Mouse (Mus musculus) liver, embryonic 14.5 days (tissue): ENCODE results near the gene Nacad. TPM values are rescaled to one million over a fixed set of nuclear protein-coding genes. Genes with fewer than 3 reads are reported as not detected.
A peak's percentile ranks its signal among the peaks of the same experiment; 100 is the strongest.

Source experiments
- ATAC-seq: fragments of 200-750 bp; cut with Nextera tagmentation; 2 replicates; pipeline ENCODE4 v1.8.0; 2017; ENCODE audit warnings: moderate number of reproducible peaks, mild to moderate bottlenecking, moderate library complexity; ENCODE audit not compliant: insufficient read depth
- DNase-seq, 3 experiments: peaks; one replicate each; pipeline ENCODE4 v3.0.0-alpha.2; 2012 to 2013; ENCODE audit warnings: low read depth in 3 of 3, low spot score in 3 of 3
- H3K27ac ChIP-seq: fragments of 300-500 bp; sonication (generic); 2 replicates; pipeline ENCODE4 v1.5.1; 2014; ENCODE audit warnings: moderate library complexity, mild to moderate bottlenecking, control low read depth, inconsistent platforms
- H3K27me3 ChIP-seq: fragments of 300-500 bp; sonication (generic); 2 replicates; pipeline ENCODE4 v1.6.1; 2014; ENCODE audit warnings: mild to moderate bottlenecking, low read length, moderate library complexity; ENCODE audit not compliant: control insufficient read depth, insufficient read depth
- H3K36me3 ChIP-seq: fragments of 300-500 bp; sonication (generic); replicated peaks from 2 replicates; pipeline ENCODE4 v1.6.1; 2014; ENCODE audit warnings: low read depth; ENCODE audit not compliant: control insufficient read depth, insufficient read depth
- H3K4me1 ChIP-seq, 2 experiments: fragments of 200-500 bp in 1 of 2; fragments of 300-500 bp in 1 of 2; sonication (generic) in 1 of 2; replicated peaks; 2 replicates each; pipeline ENCODE4 v1.6.1; 2012 to 2014; ENCODE audit warnings: antibody characterized with exemption in 1 of 2, inconsistent platforms in 1 of 2, low read length in 1 of 2; ENCODE audit not compliant: control insufficient read depth in 2 of 2, insufficient read depth in 2 of 2
- H3K4me2 ChIP-seq: fragments of 300-500 bp; sonication (generic); 2 replicates; pipeline ENCODE4 v1.6.1; 2014; ENCODE audit warnings: low read depth, mild to moderate bottlenecking, control low read depth, moderate library complexity
- H3K4me3 ChIP-seq, 2 experiments: fragments of 200-500 bp in 1 of 2; fragments of 300-500 bp in 1 of 2; sonication (generic) in 1 of 2; 2 replicates each; pipeline ENCODE4 v1.5.1; 2012 to 2014; ENCODE audit warnings: low read depth in 2 of 2, low read length in 2 of 2, mild to moderate bottlenecking in 2 of 2, control low read depth in 1 of 2, inconsistent platforms in 1 of 2, moderate library complexity in 1 of 2; ENCODE audit not compliant: insufficient read depth in 1 of 2
- H3K9ac ChIP-seq: fragments of 300-500 bp; sonication (generic); replicated peaks from 2 replicates; pipeline ENCODE4 v1.6.1; 2014; ENCODE audit warnings: mild to moderate bottlenecking, control low read depth, moderate library complexity
- H3K9me3 ChIP-seq: fragments of 300-500 bp; sonication (generic); 2 replicates; pipeline ENCODE4 v1.6.1; 2016; ENCODE audit warnings: low read length, mixed read lengths; ENCODE audit not compliant: control insufficient read depth
- CTCF ChIP-seq: IDR thresholded peaks from 2 replicates; pipeline ENCODE4 v1.5.1; 2016; ENCODE audit warnings: antibody characterized with exemption, low read depth, control low read depth
- EP300 ChIP-seq: IDR thresholded peaks from 2 replicates; pipeline ENCODE4 v1.6.1; 2016; ENCODE audit warnings: antibody characterized with exemption, low read depth
- WGBS: fragments of 180-500 bp; shearing (Covaris S2); extraction: QIAGEN DNeasy Blood & Tissue Kit; methylation state at CpG from one replicate; pipeline ENCODE4 v1.1.7; 2014; ENCODE audit not compliant: insufficient replicate concordance; 5-methylcytosine and 5-hydroxymethylcytosine counted together
- polyA plus RNA-seq, 2 experiments: library from polyadenylated mRNA; depleted of rRNA in 1 of 2; stranded (reverse) in 1 of 2; unstranded in 1 of 2; fragments of >200 nt; fragmentation: Nextera tagmentation in 1 of 2; extraction: Ambion mirVana in 1 of 2; gene quantifications; 2 replicates each; pipeline versions ENCODE4 v1.2.1 to v1.2.3; 2012 to 2014

Gene Nacad
- polyA plus RNA-seq, 2 experiments = 4.0 to 6.2 TPM

DNA sequence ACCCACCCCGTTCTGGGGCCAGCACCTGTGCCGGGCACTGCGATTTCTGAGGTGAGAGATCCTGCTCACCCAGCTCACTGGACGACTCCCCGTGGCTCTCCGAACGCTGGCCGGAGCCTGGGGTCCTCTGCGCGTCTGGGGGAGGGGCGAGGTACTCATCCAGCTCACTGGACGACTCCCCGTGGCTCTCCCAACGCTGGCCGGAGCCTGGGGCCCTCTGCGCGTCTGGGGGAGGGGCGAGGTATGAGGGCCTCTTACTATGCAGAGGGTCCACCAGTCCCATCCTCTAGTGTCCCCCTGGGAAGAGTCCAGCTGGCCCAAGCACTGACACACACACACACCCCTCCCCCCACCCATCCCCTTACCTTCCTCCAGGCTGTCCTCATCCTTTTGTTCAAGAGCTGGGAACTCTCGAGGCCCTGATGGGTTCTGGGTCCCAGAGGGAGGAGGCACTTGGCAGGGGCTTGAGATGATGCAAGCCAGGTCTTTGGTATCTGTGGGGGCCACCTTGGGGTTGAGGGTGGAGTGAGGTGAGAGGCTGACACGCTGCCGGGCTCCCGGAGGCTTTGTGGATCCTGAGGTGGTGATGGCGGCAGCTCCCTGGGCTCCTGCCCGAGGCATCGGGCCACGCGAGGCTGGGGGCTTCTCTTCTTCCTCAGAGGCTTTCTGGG lies 6.7 kb downstream of the Nacad start:
- DNase-seq (peak in 1 of 3 experiments; percentile 28), ATAC-seq (peak; percentile 44)
- TF ChIP-seq EP300 = peak; percentile 58
- TF ChIP-seq CTCF = no peak
- Histone ChIP-seq H3K27me3 (peaks cover 10% of the 10 kb centered on the region; the same call in 1 of the 2 replicates), H3K9me3 (no peaks in the 10 kb centered on the region), H3K36me3 (peaks cover 6% of the 10 kb centered on the region), H3K9ac (peak overlapping the region; percentile 27; the same call in 1 of the 2 replicates), H3K4me1 (peaks cover 21 to 31% of the 10 kb centered on the region in 2 experiments), H3K4me2 (peak overlapping the region; percentile 53), H3K4me3 (peak overlapping the region in 1 of 2 experiments; percentile 36; a peak in 2 of 4 replicates), H3K27ac (no peak overlapping the region)
- WGBS = 45% methylated on average over 27 of the region's 27 CpGs

DNA sequence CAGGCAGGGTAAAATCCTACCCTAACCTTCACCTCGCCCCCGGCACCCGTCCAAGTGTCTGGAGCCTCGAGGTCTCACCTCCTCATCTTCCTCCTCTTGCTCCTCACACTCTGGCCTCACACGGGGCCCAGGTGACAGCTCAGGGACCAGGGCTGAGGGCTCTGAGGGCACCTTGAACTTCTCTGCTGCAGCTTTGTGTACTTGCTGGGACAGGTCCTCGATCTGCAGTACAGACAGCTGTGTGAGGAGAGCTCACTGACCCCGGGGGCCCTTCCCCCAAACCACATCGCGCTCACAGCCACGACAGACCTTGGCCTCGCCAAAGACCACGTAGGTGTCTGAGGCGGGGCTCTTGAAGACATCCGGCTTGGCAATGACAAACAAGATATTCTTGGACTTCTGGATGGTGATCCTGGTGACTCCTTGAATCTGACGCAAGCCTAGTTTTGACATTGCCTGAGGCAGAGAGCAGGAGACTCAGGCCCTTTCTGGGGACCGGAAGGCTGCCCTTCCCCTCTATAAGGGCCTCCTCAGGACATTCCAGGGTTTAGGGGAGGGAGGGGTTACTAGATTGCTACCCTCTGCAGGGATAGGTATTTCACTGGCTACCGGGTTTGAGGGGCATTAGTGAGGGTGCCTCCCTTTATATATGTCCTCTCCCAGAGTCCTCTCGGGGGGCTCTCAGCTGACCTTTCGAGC lies 7.5 kb downstream of the Nacad start:
- Histone ChIP-seq H3K9me3 (no peaks in the 10 kb centered on the region), H3K4me2 (peak overlapping the region; percentile 53), H3K27ac (no peak overlapping the region), H3K4me1 (peaks cover 21 to 37% of the 10 kb centered on the region in 2 experiments), H3K36me3 (peaks cover 6% of the 10 kb centered on the region), H3K9ac (no peak overlapping the region; the same call in 1 of the 2 replicates), H3K27me3 (peaks cover 3% of the 10 kb centered on the region; the same call in 1 of the 2 replicates), H3K4me3 (peak overlapping the region in 1 of 2 experiments; percentile 36; a peak in 2 of 4 replicates)
- 71% methylated on average over 19 of the region's 19 CpGs for WGBS
- TF ChIP-seq EP300 (no peak), CTCF (no peak)
- DNase-seq (no peak), ATAC-seq (no peak)

DNA sequence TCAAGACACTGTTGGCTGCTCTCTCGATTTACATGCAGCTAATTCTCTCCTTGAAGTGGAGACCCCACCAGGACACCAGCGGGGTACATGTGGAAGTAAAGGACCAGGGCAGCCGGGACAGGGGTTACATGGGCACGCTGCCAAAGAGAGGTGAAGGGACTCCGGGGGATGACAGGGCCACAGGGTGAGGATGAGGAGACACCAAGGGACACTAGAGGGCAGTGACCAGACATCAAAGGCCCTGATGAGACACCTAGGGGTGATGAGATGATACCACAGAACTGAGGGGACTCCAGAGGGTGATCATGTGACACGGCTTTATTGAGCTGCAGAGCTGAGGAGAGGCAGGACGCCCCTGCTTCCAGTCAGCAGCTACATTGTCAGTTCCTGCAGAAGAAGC lies 8.3 kb downstream of the Nacad start:
- Histone ChIP-seq H3K36me3 (peaks cover 6% of the 10 kb centered on the region), H3K4me1 (peaks cover 21 to 45% of the 10 kb centered on the region in 2 experiments), H3K27ac (no peak overlapping the region; the same call in 1 of the 2 replicates), H3K4me2 (no peak overlapping the region), H3K4me3 (no peak overlapping the region), H3K9me3 (no peaks in the 10 kb centered on the region), H3K27me3 (no peaks in the 10 kb centered on the region), H3K9ac (no peak overlapping the region)
- TF ChIP-seq EP300 (no peak), CTCF (peak; percentile 56)
- no peak for DNase-seq
- 76% methylated on average over 7 of the region's 7 CpGs for WGBS
- ATAC-seq = no peak

DNA sequence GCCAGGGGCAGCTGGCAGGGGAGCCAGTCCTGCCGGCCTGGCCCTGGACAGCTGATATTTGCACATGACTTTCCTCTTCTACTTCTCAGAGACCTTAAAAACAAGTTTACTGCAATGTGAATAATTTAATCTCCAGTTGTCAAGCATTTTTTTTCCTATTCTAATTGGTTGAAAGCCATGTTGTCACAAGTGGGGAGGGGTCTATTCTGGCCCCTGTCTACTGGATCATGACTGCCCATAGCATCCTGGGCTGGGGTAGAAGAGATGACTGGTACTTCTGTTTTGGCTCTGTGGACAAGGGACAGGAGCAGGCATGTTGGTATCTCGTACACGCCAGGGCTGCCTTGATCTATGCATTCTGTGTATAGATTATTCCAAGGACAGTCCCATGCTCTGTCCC lies 9.2 kb downstream of the Nacad start:
- Histone ChIP-seq H3K4me3 (no peak overlapping the region), H3K9me3 (no peaks in the 10 kb centered on the region), H3K9ac (no peak overlapping the region), H3K27me3 (no peaks in the 10 kb centered on the region), H3K27ac (no peak overlapping the region), H3K4me1 (peaks cover 29 to 54% of the 10 kb centered on the region in 2 experiments), H3K36me3 (peaks cover 12% of the 10 kb centered on the region), H3K4me2 (no peak overlapping the region)
- no peak for TF ChIP-seq CTCF
- no peak for TF ChIP-seq EP300
- 82% methylated on average over 3 of the region's 3 CpGs for WGBS
- DNase-seq = no peak
- no peak for ATAC-seq

DNA sequence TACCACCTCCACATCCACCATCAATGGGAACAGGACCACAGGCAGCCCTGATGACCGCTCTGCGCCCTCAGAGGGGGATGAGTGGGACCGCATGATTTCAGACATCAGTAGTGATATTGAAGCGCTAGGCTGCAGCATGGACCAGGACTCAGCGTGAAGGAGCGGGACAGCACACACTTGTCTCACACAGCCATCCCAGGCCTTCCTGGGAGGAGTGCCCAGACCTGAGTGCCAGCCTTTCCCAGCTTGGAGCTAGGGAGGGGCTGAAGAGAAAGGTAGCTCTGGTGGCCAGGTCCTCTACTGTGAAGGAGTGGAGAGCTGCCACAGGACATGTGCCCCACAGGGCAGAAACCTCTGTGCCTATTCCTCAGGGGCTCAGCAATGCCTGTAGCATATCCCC lies 9.6 kb downstream of the Nacad start:
- TF ChIP-seq CTCF (no peak), EP300 (no peak)
- Histone ChIP-seq H3K9ac (no peak overlapping the region), H3K36me3 (peaks cover 12% of the 10 kb centered on the region), H3K27me3 (no peaks in the 10 kb centered on the region), H3K27ac (no peak overlapping the region), H3K4me1 (peaks cover 33 to 58% of the 10 kb centered on the region in 2 experiments), H3K9me3 (no peaks in the 10 kb centered on the region), H3K4me3 (no peak overlapping the region), H3K4me2 (no peak overlapping the region)
- no peak for DNase-seq
- WGBS = 92% methylated on average over 6 of the region's 6 CpGs
- ATAC-seq = no peak
